Mouse (Mus musculus): ENCODE results near the gene Tep1. TPM values are rescaled to one million over a fixed set of nuclear protein-coding genes. Genes with fewer than 3 reads are reported as not detected.

Tep1 gene
- polyA plus RNA-seq, 1 experiment = 102 TPM

- no peak overlapping the region for H3K27ac ChIP-seq (ENCODE audit: control insufficient read depth, insufficient read depth, low read depth, low read length, poor library complexity)
- no peak overlapping the region for H3K4me3 ChIP-seq (replicated peaks; ENCODE audit: control insufficient read depth, low read depth, low read length)
- TF ChIP-seq CTCF (IDR thresholded peaks at IDR 0.05; ENCODE audit: control insufficient read depth, insufficient read depth, low read length) = no peak
- TF ChIP-seq POLR2A (IDR thresholded peaks at IDR 0.05; ENCODE audit: borderline replicate concordance, control insufficient read depth, low read depth, low read length) = no peak
- WGBS = 89% methylated on average over 5 of the region's 5 CpGs
- no peaks in the 10 kb centered on the region for H3K4me1 ChIP-seq (ENCODE audit: control insufficient read depth, insufficient read depth, low read length)
Observed at GRCm38 (mm10) chr14:50855788-50856187, 14.6 kb downstream of the Tep1 start.

- WGBS = 79% methylated on average over 6 of the region's 6 CpGs
- Histone ChIP-seq H3K27ac (ENCODE audit: control insufficient read depth, insufficient read depth, low read depth, low read length, poor library complexity) (no peak overlapping the region), H3K4me3 (replicated peaks; ENCODE audit: control insufficient read depth, low read depth, low read length) (no peak overlapping the region), H3K4me1 (ENCODE audit: control insufficient read depth, insufficient read depth, low read length) (peaks cover 4% of the 10 kb centered on the region)
- TF ChIP-seq POLR2A (IDR thresholded peaks at IDR 0.05; ENCODE audit: borderline replicate concordance, control insufficient read depth, low read depth, low read length) (no peak), CTCF (IDR thresholded peaks at IDR 0.05; ENCODE audit: control insufficient read depth, insufficient read depth, low read length) (no peak)
Observed at GRCm38 (mm10) chr14:50837236-50837635, 33.1 kb downstream of the Tep1 start.

GRCm38 (mm10) chr14:50834435-50834834, 35.9 kb downstream of the Tep1 start:
- Histone ChIP-seq H3K27ac (ENCODE audit: control insufficient read depth, insufficient read depth, low read depth, low read length, poor library complexity) (peak overlapping the region; percentile 86), H3K4me3 (replicated peaks; ENCODE audit: control insufficient read depth, low read depth, low read length) (no peak overlapping the region), H3K4me1 (ENCODE audit: control insufficient read depth, insufficient read depth, low read length) (peaks cover 6% of the 10 kb centered on the region)
- 22% methylated on average over 2 of the region's 2 CpGs for WGBS
- TF ChIP-seq POLR2A (IDR thresholded peaks at IDR 0.05; ENCODE audit: borderline replicate concordance, control insufficient read depth, low read depth, low read length) = no peak
- TF ChIP-seq CTCF (IDR thresholded peaks at IDR 0.05; ENCODE audit: control insufficient read depth, insufficient read depth, low read length) = no peak

- Histone ChIP-seq H3K4me3 (replicated peaks; ENCODE audit: control insufficient read depth, low read depth, low read length) (no peak overlapping the region), H3K4me1 (ENCODE audit: control insufficient read depth, insufficient read depth, low read length) (peaks cover 6% of the 10 kb centered on the region), H3K27ac (ENCODE audit: control insufficient read depth, insufficient read depth, low read depth, low read length, poor library complexity) (peak overlapping the region; percentile 86)
- 0 out of 2 replicates have a peak, but pooled peaks have one; percentile 7 for TF ChIP-seq CTCF (IDR thresholded peaks at IDR 0.05; ENCODE audit: control insufficient read depth, insufficient read depth, low read length)
- no peak; the same call in 1 of the 2 replicates for TF ChIP-seq POLR2A (IDR thresholded peaks at IDR 0.05; ENCODE audit: borderline replicate concordance, control insufficient read depth, low read depth, low read length)
- WGBS = 16% methylated on average over 10 of the region's 10 CpGs
Observed at GRCm38 (mm10) chr14:50833964-50834363, 36.4 kb downstream of the Tep1 start.

GRCm38 (mm10) chr14:50829878-50830277, 40.5 kb downstream of the Tep1 start:
- TF ChIP-seq POLR2A (IDR thresholded peaks at IDR 0.05; ENCODE audit: borderline replicate concordance, control insufficient read depth, low read depth, low read length) = no peak
- TF ChIP-seq CTCF (IDR thresholded peaks at IDR 0.05; ENCODE audit: control insufficient read depth, insufficient read depth, low read length) = no peak
- WGBS = 56% methylated on average over 3 of the region's 3 CpGs
- H3K4me3 ChIP-seq (replicated peaks; ENCODE audit: control insufficient read depth, low read depth, low read length) = no peak overlapping the region
- H3K27ac ChIP-seq (ENCODE audit: control insufficient read depth, insufficient read depth, low read depth, low read length, poor library complexity) = 0 out of 2 replicates have a peak overlapping the region, but pooled peaks have one; percentile 40
- H3K4me1 ChIP-seq (ENCODE audit: control insufficient read depth, insufficient read depth, low read length) = peaks cover 6% of the 10 kb centered on the region

GRCm38 (mm10) chr14:50826579-50826978, 43.8 kb downstream of the Tep1 start:
- Histone ChIP-seq H3K4me3 (replicated peaks; ENCODE audit: control insufficient read depth, low read depth, low read length) (no peak overlapping the region), H3K4me1 (ENCODE audit: control insufficient read depth, insufficient read depth, low read length) (peaks cover 1% of the 10 kb centered on the region; the same call in 1 of the 2 replicates), H3K27ac (ENCODE audit: control insufficient read depth, insufficient read depth, low read depth, low read length, poor library complexity) (no peak overlapping the region)
- no peak for TF ChIP-seq CTCF (IDR thresholded peaks at IDR 0.05; ENCODE audit: control insufficient read depth, insufficient read depth, low read length)
- 86% methylated on average over 4 of the region's 4 CpGs for WGBS

- TF ChIP-seq POLR2A (IDR thresholded peaks at IDR 0.05; ENCODE audit: borderline replicate concordance, control insufficient read depth, low read depth, low read length) (no peak), CTCF (IDR thresholded peaks at IDR 0.05; ENCODE audit: control insufficient read depth, insufficient read depth, low read length) (no peak)
- 6% methylated on average over 9 of the region's 9 CpGs for WGBS
- Histone ChIP-seq H3K4me3 (replicated peaks; ENCODE audit: control insufficient read depth, low read depth, low read length) (peak overlapping the region; percentile 42), H3K4me1 (ENCODE audit: control insufficient read depth, insufficient read depth, low read length) (no peaks in the 10 kb centered on the region; the same call in 1 of the 2 replicates), H3K27ac (ENCODE audit: control insufficient read depth, insufficient read depth, low read depth, low read length, poor library complexity) (peak overlapping the region; percentile 70)
Observed at GRCm38 (mm10) chr14:50824219-50824618, 46.1 kb downstream of the Tep1 start.

GRCm38 (mm10) chr14:50823240-50823639, 47.1 kb downstream of the Tep1 start:
- H3K4me1 ChIP-seq (ENCODE audit: control insufficient read depth, insufficient read depth, low read length) = no peaks in the 10 kb centered on the region; the same call in 1 of the 2 replicates
- TF ChIP-seq POLR2A (IDR thresholded peaks at IDR 0.05; ENCODE audit: borderline replicate concordance, control insufficient read depth, low read depth, low read length) (no peak), CTCF (IDR thresholded peaks at IDR 0.05; ENCODE audit: control insufficient read depth, insufficient read depth, low read length) (no peak)
- no peak overlapping the region for H3K27ac ChIP-seq (ENCODE audit: control insufficient read depth, insufficient read depth, low read depth, low read length, poor library complexity)

GRCm38 (mm10) chr14:50813060-50813459, 57.3 kb downstream of the Tep1 start:
- H3K4me3 ChIP-seq (replicated peaks; ENCODE audit: control insufficient read depth, low read depth, low read length) = no peak overlapping the region
- TF ChIP-seq POLR2A (IDR thresholded peaks at IDR 0.05; ENCODE audit: borderline replicate concordance, control insufficient read depth, low read depth, low read length) = no peak
- TF ChIP-seq CTCF (IDR thresholded peaks at IDR 0.05; ENCODE audit: control insufficient read depth, insufficient read depth, low read length) = no peak
- WGBS = 95% methylated on average over 2 of the region's 2 CpGs
- H3K4me1 ChIP-seq (ENCODE audit: control insufficient read depth, insufficient read depth, low read length) = no peaks in the 10 kb centered on the region; the same call in 1 of the 2 replicates
- H3K27ac ChIP-seq (ENCODE audit: control insufficient read depth, insufficient read depth, low read depth, low read length, poor library complexity) = no peak overlapping the region

More at GRCm38 (mm10) chr14:50823240-50823639, 47.1 kb downstream of the Tep1 start:
- 88% methylated on average over 2 of the region's 2 CpGs for WGBS
- no peak overlapping the region for H3K4me3 ChIP-seq (replicated peaks; ENCODE audit: control insufficient read depth, low read depth, low read length)
